ENCODE assay signal across 10 mouse cellular contexts in the genomic region with DNA sequence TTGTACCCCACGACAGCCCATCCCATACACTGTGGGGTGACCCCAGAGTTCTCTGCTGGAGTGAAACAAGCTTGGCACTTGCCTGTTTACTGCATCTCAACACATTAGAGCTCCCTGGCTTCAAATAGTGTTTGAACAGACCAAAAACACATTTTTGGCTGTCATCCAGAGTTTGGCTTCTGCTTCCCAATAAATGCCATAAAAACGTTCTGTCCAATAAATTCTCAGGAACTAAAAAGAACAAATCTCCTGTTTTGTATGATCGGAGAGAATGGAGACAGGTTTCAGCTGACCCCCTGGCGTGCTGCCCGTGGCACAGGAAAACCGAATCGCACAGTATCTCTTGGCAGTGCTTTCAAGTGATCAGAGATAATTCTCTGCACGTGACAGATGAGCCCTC. TPM values are rescaled to one million over a fixed set of nuclear protein-coding genes. Genes with fewer than 3 reads are reported as not detected.
DNase-seq lines count a peak whose midpoint lies in the region; ATAC-seq and TF ChIP-seq lines count a peak whose summit lies in the region.
"Had no signal": no experiment of that assay in that cellular context is flagged by ENCODE, and none has a peak within 500 bp of the region (broad histone marks: within the 10 kb centered on the region; RNA-seq: fewer than 3 reads in every experiment).

No protein-coding gene starts in this region.

- no peaks in the 10 kb centered on the region for H3K27me3 ChIP-seq in kidney, embryonic 15.5 days
- no peaks in the 10 kb centered on the region for H3K27me3 ChIP-seq in intestine, postnatal 0 days (replicated peaks; ENCODE audit: control insufficient read depth, insufficient read depth, low read length)
- H3K27me3 ChIP-seq: limb, embryonic 15.5 days had no signal

- H3K9ac ChIP-seq in kidney, embryonic 15.5 days: no peak overlapping the region
- H3K9ac ChIP-seq in intestine, postnatal 0 days (ENCODE audit: low read depth, low read length): no peak overlapping the region
- H3K9ac ChIP-seq: limb, embryonic 15.5 days had no signal

- no peak overlapping the region for H3K27ac ChIP-seq in kidney, embryonic 15.5 days
- H3K27ac ChIP-seq in intestine, postnatal 0 days (ENCODE audit: low read depth, low read length): no peak overlapping the region
- H3K27ac ChIP-seq: limb, embryonic 15.5 days had no signal

- H3K36me3 ChIP-seq in kidney, embryonic 15.5 days: no peaks in the 10 kb centered on the region
- no peaks in the 10 kb centered on the region for H3K36me3 ChIP-seq in intestine, postnatal 0 days (ENCODE audit: control insufficient read depth, insufficient read depth)
- H3K36me3 ChIP-seq: limb, embryonic 15.5 days had no signal

- no peak for TF ChIP-seq CTCF in intestine, postnatal 0 days (IDR thresholded peaks at IDR 0.05; ENCODE audit: low read depth)

- WGBS in kidney, embryonic 15.5 days: 47% methylated on average over 8 of the region's 8 CpGs
- 57% methylated on average over 8 of the region's 8 CpGs for WGBS in intestine, postnatal 0 days

- ATAC-seq in kidney, embryonic 15.5 days (replicated peaks; ENCODE audit: low FRiP score): no peak
- no peak for ATAC-seq in intestine, postnatal 0 days

- no peaks in the 10 kb centered on the region for H3K9me3 ChIP-seq in kidney, embryonic 15.5 days (replicated peaks)
- no peaks in the 10 kb centered on the region for H3K9me3 ChIP-seq in intestine, postnatal 0 days (ENCODE audit: control insufficient read depth)
- H3K9me3 ChIP-seq: limb, embryonic 15.5 days had no signal

- H3K4me1 ChIP-seq in kidney, embryonic 15.5 days: 0 out of 2 replicates have a peak, but pooled peaks cover 5% of the 10 kb centered on the region
- no peaks in the 10 kb centered on the region for H3K4me1 ChIP-seq in intestine, postnatal 0 days (replicated peaks; ENCODE audit: control insufficient read depth, insufficient read depth, low read length)

- peak; percentile 45 for DNase-seq in kidney, postnatal 10 days
- DNase-seq in right cerebral cortex, postnatal 4 days: peak; percentile 53
- DNase-seq in right cerebral cortex, adult 2 months (ENCODE audit: low spot score in 2 of 2): no peak
- peak; percentile 58 to 72 for DNase-seq in cerebellum, postnatal 25 days
- peak; percentile 42 for DNase-seq in telencephalon, adult 2 months (ENCODE audit: low read depth, low spot score)
- DNase-seq: right cerebral cortex, postnatal 14 days; thymus, postnatal 4 days had no signal

- H3K4me3 ChIP-seq in kidney, embryonic 15.5 days (replicated peaks): no peak overlapping the region
- H3K4me3 ChIP-seq in intestine, postnatal 0 days (ENCODE audit: low read depth, low read length): no peak overlapping the region
- H3K4me3 ChIP-seq: limb, embryonic 15.5 days had no signal

- H3K4me2 ChIP-seq in kidney, embryonic 15.5 days: no peak overlapping the region
- H3K4me2 ChIP-seq in intestine, postnatal 0 days (replicated peaks; ENCODE audit: low read depth): no peak overlapping the region
- H3K4me2 ChIP-seq: limb, embryonic 15.5 days had no signal

RNA-seq across cellular contexts. Expression of a gene that starts 16.2 kb away (rescaled TPM):
- polyA plus RNA-seq in kidney, embryonic 15.5 days (2015; fragmentation: Nextera tagmentation; extraction: Ambion mirVana): 12.7 and 13.9 TPM in 2 replicates
- 7.4 and 7.9 TPM in 2 replicates for polyA plus RNA-seq in intestine, postnatal 0 days (2015; fragmentation: Nextera tagmentation; extraction: Ambion mirVana)

Comparison
In these comparisons a context has a peak if more than half of its experiments do, and no peak if none do; other contexts are left out.
1. DNase-seq: peak in kidney, postnatal 10 days (single experiment), right cerebral cortex, postnatal 4 days (single experiment), cerebellum, postnatal 25 days (2 of 2) and telencephalon, adult 2 months (single experiment); none in right cerebral cortex, adult 2 months (0 of 2).